Mouse (Mus musculus) midbrain, embryonic 10.5 days (tissue): ENCODE measurements at regions not wholly inside any gene's neighbourhood (a gene's known extent, or its start where the extent isn't known, plus 50 kb on each side); places are given as distances from the start of the nearest gene placed in this dataset.

ENCODE experiments used
- DNase-seq: peaks from one replicate; pipeline ENCODE4 v3.0.0-alpha.2; 2017; ENCODE audit warnings: low spot score
- H3K27ac ChIP-seq: fragments of 300-500 bp; sonication (generic); replicated peaks from 2 replicates; pipeline ENCODE4 v1.5.1; 2016; ENCODE audit warnings: mild to moderate bottlenecking
- H3K27me3 ChIP-seq: fragments of 300-500 bp; sonication (generic); 2 replicates; pipeline ENCODE4 v1.6.1; 2016; ENCODE audit warnings: low read depth, mild to moderate bottlenecking; ENCODE audit not compliant: poor library complexity, severe bottlenecking
- H3K36me3 ChIP-seq: fragments of 300-500 bp; sonication (generic); 2 replicates; pipeline ENCODE4 v1.6.1; 2016; ENCODE audit warnings: mild to moderate bottlenecking, moderate library complexity
- H3K4me1 ChIP-seq: fragments of 300-500 bp; sonication (generic); 2 replicates; pipeline ENCODE4 v1.6.1; 2016
- H3K4me3 ChIP-seq: fragments of 300-500 bp; sonication (generic); 2 replicates; pipeline ENCODE4 v1.5.1; 2016; ENCODE audit warnings: mild to moderate bottlenecking, moderate library complexity
- H3K9me3 ChIP-seq: fragments of 300-500 bp; sonication (generic); replicated peaks from 2 replicates; pipeline ENCODE4 v1.6.1; 2016; ENCODE audit warnings: mild to moderate bottlenecking
- WGBS: fragments of 180-500 bp; shearing (Covaris S2); methylation state at CpG from one replicate; pipeline ENCODE4 v1.1.7; 2016; 5-methylcytosine and 5-hydroxymethylcytosine counted together

- Histone ChIP-seq H3K27ac (no peak overlapping the region), H3K9me3 (no peaks in the 10 kb centered on the region), H3K4me1 (no peaks in the 10 kb centered on the region), H3K27me3 (no peaks in the 10 kb centered on the region), H3K4me3 (no peak overlapping the region), H3K36me3 (no peaks in the 10 kb centered on the region)
- no peak for DNase-seq
- 91% methylated on average over 4 of the region's 4 CpGs for WGBS
Measured at GRCm38 (mm10) chr11:8377301-8377700, 287.0 kb downstream of the Tns3 start.

GRCm38 (mm10) chr11:8365545-8365944 lies 298.8 kb downstream of the Tns3 start:
- WGBS, result 85% methylated on average over 1 of the region's 1 CpGs
- no peaks in the 10 kb centered on the region for H3K9me3 ChIP-seq
- H3K4me1 ChIP-seq, result no peaks in the 10 kb centered on the region
- H3K36me3 ChIP-seq, result no peaks in the 10 kb centered on the region
- no peaks in the 10 kb centered on the region for H3K27me3 ChIP-seq
- no peak overlapping the region for H3K4me3 ChIP-seq
- DNase-seq, result no peak
- H3K27ac ChIP-seq, result no peak overlapping the region

GRCm38 (mm10) chr11:8364703-8365433 lies 299.5 kb downstream of the Tns3 start:
- WGBS, result 84% methylated on average over 9 of the region's 9 CpGs
- Histone ChIP-seq H3K4me3 (no peak overlapping the region), H3K27me3 (no peaks in the 10 kb centered on the region), H3K4me1 (no peaks in the 10 kb centered on the region), H3K9me3 (no peaks in the 10 kb centered on the region), H3K27ac (no peak overlapping the region), H3K36me3 (no peaks in the 10 kb centered on the region)
- no peak for DNase-seq

GRCm38 (mm10) chr11:8344938-8345337 lies 319.4 kb downstream of the Tns3 start:
- no peak for DNase-seq
- Histone ChIP-seq H3K36me3 (no peaks in the 10 kb centered on the region), H3K4me1 (no peaks in the 10 kb centered on the region), H3K9me3 (no peaks in the 10 kb centered on the region), H3K4me3 (no peak overlapping the region), H3K27me3 (no peaks in the 10 kb centered on the region), H3K27ac (no peak overlapping the region)
- 86% methylated on average over 14 of the region's 14 CpGs for WGBS

GRCm38 (mm10) chr11:8302347-8303188 lies 361.8 kb downstream of the Tns3 start:
- no peak overlapping the region for H3K4me3 ChIP-seq
- no peaks in the 10 kb centered on the region for H3K4me1 ChIP-seq
- H3K27ac ChIP-seq, result no peak overlapping the region
- peak; percentile 23 for DNase-seq
- no peaks in the 10 kb centered on the region for H3K9me3 ChIP-seq
- no peaks in the 10 kb centered on the region for H3K36me3 ChIP-seq
- H3K27me3 ChIP-seq, result no peaks in the 10 kb centered on the region
- 62% methylated on average over 14 of the region's 14 CpGs for WGBS

GRCm38 (mm10) chr11:8297462-8297861 lies 366.9 kb downstream of the Tns3 start:
- H3K27ac ChIP-seq, result no peak overlapping the region
- H3K4me1 ChIP-seq, result peaks cover 9% of the 10 kb centered on the region
- 88% methylated on average over 5 of the region's 5 CpGs for WGBS
- H3K4me3 ChIP-seq, result no peak overlapping the region
- no peak for DNase-seq
- no peaks in the 10 kb centered on the region for H3K36me3 ChIP-seq
- H3K27me3 ChIP-seq, result no peaks in the 10 kb centered on the region
- no peaks in the 10 kb centered on the region for H3K9me3 ChIP-seq

GRCm38 (mm10) chr11:8293322-8294014 lies 370.9 kb downstream of the Tns3 start:
- 67% methylated on average over 6 of the region's 6 CpGs for WGBS
- Histone ChIP-seq H3K4me3 (no peak overlapping the region), H3K27ac (no peak overlapping the region), H3K27me3 (no peaks in the 10 kb centered on the region), H3K9me3 (no peaks in the 10 kb centered on the region), H3K36me3 (no peaks in the 10 kb centered on the region), H3K4me1 (peaks cover 14% of the 10 kb centered on the region)
- peak; percentile 40 for DNase-seq

GRCm38 (mm10) chr11:8285271-8285670 lies 379.1 kb downstream of the Tns3 start:
- no peak for DNase-seq
- H3K4me3 ChIP-seq, result no peak overlapping the region
- H3K4me1 ChIP-seq, result no peaks in the 10 kb centered on the region
- no peak overlapping the region for H3K27ac ChIP-seq
- 93% methylated on average over 1 of the region's 1 CpGs for whole genome bisulfite sequencing
- no peaks in the 10 kb centered on the region for H3K9me3 ChIP-seq
- H3K36me3 ChIP-seq, result no peaks in the 10 kb centered on the region
- no peaks in the 10 kb centered on the region for H3K27me3 ChIP-seq

GRCm38 (mm10) chr11:8275203-8275602 lies 389.1 kb downstream of the Tns3 start:
- Histone ChIP-seq H3K4me1 (no peaks in the 10 kb centered on the region), H3K9me3 (no peaks in the 10 kb centered on the region), H3K27ac (no peak overlapping the region), H3K4me3 (no peak overlapping the region), H3K27me3 (no peaks in the 10 kb centered on the region), H3K36me3 (no peaks in the 10 kb centered on the region)
- DNase-seq, result no peak
- 88% methylated on average over 4 of the region's 4 CpGs for WGBS

- Histone ChIP-seq H3K27ac (no peak overlapping the region), H3K4me3 (no peak overlapping the region), H3K27me3 (no peaks in the 10 kb centered on the region), H3K36me3 (no peaks in the 10 kb centered on the region), H3K9me3 (no peaks in the 10 kb centered on the region), H3K4me1 (no peaks in the 10 kb centered on the region)
- WGBS, result 87% methylated on average over 2 of the region's 2 CpGs
- no peak for DNase-seq
Measured at GRCm38 (mm10) chr11:8269171-8269570, 395.2 kb downstream of the Tns3 start.

GRCm38 (mm10) chr11:8254036-8254435 lies 410.3 kb downstream of the Tns3 start:
- H3K4me1 ChIP-seq, result no peaks in the 10 kb centered on the region
- H3K36me3 ChIP-seq, result no peaks in the 10 kb centered on the region
- H3K9me3 ChIP-seq, result no peaks in the 10 kb centered on the region
- no peak overlapping the region for H3K27ac ChIP-seq
- 78% methylated on average over 2 of the region's 2 CpGs for WGBS
- H3K4me3 ChIP-seq, result no peak overlapping the region
- H3K27me3 ChIP-seq, result no peaks in the 10 kb centered on the region
- DNase-seq, result no peak

- H3K36me3 ChIP-seq, result no peaks in the 10 kb centered on the region
- H3K27me3 ChIP-seq, result no peaks in the 10 kb centered on the region
- H3K9me3 ChIP-seq, result no peaks in the 10 kb centered on the region
- H3K4me1 ChIP-seq, result no peaks in the 10 kb centered on the region
- WGBS, result 73% methylated on average over 2 of the region's 2 CpGs
- no peak overlapping the region for H3K27ac ChIP-seq
- H3K4me3 ChIP-seq, result no peak overlapping the region
- DNase-seq, result no peak
Measured at GRCm38 (mm10) chr11:8251360-8251759, 413.0 kb downstream of the Tns3 start.

GRCm38 (mm10) chr11:8249468-8249867 lies 414.9 kb downstream of the Tns3 start:
- DNase-seq, result no peak
- H3K27ac ChIP-seq, result no peak overlapping the region
- H3K9me3 ChIP-seq, result no peaks in the 10 kb centered on the region
- no peaks in the 10 kb centered on the region for H3K27me3 ChIP-seq
- no peaks in the 10 kb centered on the region for H3K4me1 ChIP-seq
- H3K4me3 ChIP-seq, result no peak overlapping the region
- WGBS, result 80% methylated on average over 8 of the region's 8 CpGs
- no peaks in the 10 kb centered on the region for H3K36me3 ChIP-seq
